Mouse (Mus musculus) megakaryocyte, embryonic 14.5 days (primary cell): ENCODE measurements around the gene Rundc1. TPM values are rescaled to one million over a fixed set of nuclear protein-coding genes. Genes with fewer than 3 reads are reported as not detected.
"Not testable (repeated sequence)": the region's sequence is repeated elsewhere in the genome, so short reads cannot be mapped to it uniquely, and the experiment has no call there.

ENCODE experiments used
- H3K27me3 ChIP-seq: replicated peaks from 2 replicates; pipeline ENCODE3; 2012; ENCODE audit warnings: inconsistent platforms
- H3K36me3 ChIP-seq: replicated peaks from 2 replicates; pipeline ENCODE3; 2012; ENCODE audit warnings: low read length, inconsistent platforms, mixed read lengths
- H3K4me1 ChIP-seq: 2 replicates; pipeline ENCODE4 v1.6.1; 2012; ENCODE audit warnings: inconsistent platforms
- H3K4me3 ChIP-seq: replicated peaks from 2 replicates; pipeline ENCODE3; 2012; ENCODE audit warnings: moderate library complexity, mild to moderate bottlenecking, inconsistent platforms
- H3K9me3 ChIP-seq: 2 replicates; pipeline ENCODE4 v1.6.1; 2012; ENCODE audit warnings: inconsistent platforms
- FLI1 ChIP-seq: IDR thresholded peaks from 2 replicates; pipeline ENCODE4 v1.6.1; 2012; ENCODE audit warnings: low read length, inconsistent platforms, mixed read lengths
- GATA1 ChIP-seq: IDR thresholded peaks from 3 replicates; pipeline ENCODE4 v1.6.1; 2012; ENCODE audit warnings: mixed read lengths, low read length, inconsistent platforms, borderline replicate concordance
- polyA plus RNA-seq: library from polyadenylated mRNA; stranded (reverse); fragments of >175 nt; gene quantifications from 2 replicates; pipeline ENCODE4 v1.2.3, GENCODE M21; 2012; ENCODE audit warnings: low replicate concordance; ENCODE audit not compliant: insufficient read depth

Rundc1 gene
- polyA plus RNA-seq, 1 experiment = 3.1 TPM

- peaks cover 6% of the 10 kb centered on the region for H3K4me1 ChIP-seq
- TF ChIP-seq FLI1 (no peak), GATA1 (no peak)
- no peaks in the 10 kb centered on the region for H3K36me3 ChIP-seq
- no peaks in the 10 kb centered on the region for H3K9me3 ChIP-seq
- H3K27me3 ChIP-seq = peaks cover 65% of the 10 kb centered on the region
- no peak overlapping the region for H3K4me3 ChIP-seq
These were observed 49.4 kb downstream of the Rundc1 start for GRCm38 (mm10) chr11:101474298-101474697.

DNA sequence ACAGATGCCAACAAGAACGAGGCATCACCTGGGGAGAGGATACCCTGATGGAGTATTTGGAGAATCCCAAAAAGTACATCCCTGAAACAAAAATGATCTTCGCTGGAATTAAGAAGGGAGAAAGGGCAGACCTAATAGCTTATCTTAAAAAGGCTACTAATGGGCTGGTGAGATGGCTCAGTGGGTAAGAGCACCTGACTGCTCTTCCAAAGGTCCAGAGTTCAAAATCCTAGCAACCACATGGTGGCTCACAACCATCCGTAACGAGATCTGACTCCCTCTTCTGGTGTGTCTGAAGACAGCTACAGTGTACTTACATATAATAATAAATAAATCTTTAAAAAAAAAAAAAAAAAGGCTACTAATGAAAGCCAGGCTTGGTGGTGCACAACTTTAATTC, 51.5 kb downstream of the Rundc1 start:
- H3K9me3 ChIP-seq, H3K4me1 ChIP-seq, H3K36me3 ChIP-seq, H3K4me3 ChIP-seq: not testable (repeated sequence)
- H3K27me3 ChIP-seq = peaks cover 68% of the 10 kb centered on the region

DNA sequence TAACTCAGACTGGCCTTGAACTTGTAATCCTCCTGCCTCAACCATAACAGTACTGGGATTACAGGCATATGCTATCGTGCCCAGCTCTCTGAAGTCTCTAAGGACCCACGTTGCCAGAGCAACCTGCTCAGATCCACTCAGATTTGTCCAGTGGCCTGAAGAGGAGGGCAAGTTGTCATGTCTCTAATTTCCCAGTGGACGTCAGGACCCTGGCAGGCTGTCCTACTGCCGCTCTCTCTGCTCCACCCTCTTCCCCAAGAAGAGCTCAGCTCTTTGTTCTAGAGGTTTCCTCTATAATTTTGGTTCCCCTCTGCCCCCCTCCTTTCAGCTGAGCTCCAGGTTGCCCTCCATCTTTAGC, 52.3 kb downstream of the Rundc1 start:
- H3K27me3 ChIP-seq = peaks cover 64% of the 10 kb centered on the region
- H3K4me3 ChIP-seq = no peak overlapping the region
- no peaks in the 10 kb centered on the region for H3K36me3 ChIP-seq
- no peak for TF ChIP-seq FLI1
- no peak for TF ChIP-seq GATA1
- peaks cover 7% of the 10 kb centered on the region for H3K4me1 ChIP-seq
- H3K9me3 ChIP-seq = no peaks in the 10 kb centered on the region

DNA sequence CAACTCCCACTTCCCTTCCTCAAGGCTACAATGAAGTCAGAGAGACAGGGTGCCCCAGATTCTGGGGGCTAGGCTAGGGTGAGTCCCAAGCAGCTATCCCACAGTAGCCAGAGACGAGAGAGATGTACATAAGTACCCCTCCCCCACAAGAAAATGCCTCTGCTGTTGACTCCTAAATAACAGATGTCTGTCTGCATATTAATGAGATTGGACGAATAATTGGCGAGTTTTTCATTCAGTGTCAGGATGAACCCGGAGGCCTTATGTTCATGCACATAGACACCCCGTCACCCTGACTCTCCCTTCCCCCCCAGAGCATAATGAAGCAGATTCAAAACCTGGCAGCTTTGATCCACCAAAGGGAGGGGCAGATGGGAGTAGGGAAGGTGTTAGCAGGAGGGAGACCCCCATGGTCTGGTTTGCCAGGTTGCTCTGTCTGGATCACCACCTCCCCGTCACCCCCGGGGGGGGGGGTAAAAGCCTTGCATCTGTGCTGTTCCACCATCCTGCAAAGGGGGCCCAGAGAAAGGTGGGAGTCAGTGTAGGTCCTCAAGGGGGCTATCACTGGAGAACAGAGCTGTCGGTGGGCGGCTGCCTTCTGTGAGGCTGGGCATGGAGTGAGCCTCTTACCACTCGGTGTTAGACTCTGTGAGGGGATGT, 52.8 kb downstream of the Rundc1 start:
- TF ChIP-seq FLI1 = no peak
- no peak for TF ChIP-seq GATA1
- no peak overlapping the region for H3K4me3 ChIP-seq
- H3K4me1 ChIP-seq = peaks cover 7% of the 10 kb centered on the region
- no peaks in the 10 kb centered on the region for H3K36me3 ChIP-seq
- H3K9me3 ChIP-seq = no peaks in the 10 kb centered on the region
- peaks cover 59% of the 10 kb centered on the region for H3K27me3 ChIP-seq

GRCm38 (mm10) chr11:101479171-101479635, 54.3 kb downstream of the Rundc1 start:
- peaks cover 49% of the 10 kb centered on the region for H3K27me3 ChIP-seq
- no peaks in the 10 kb centered on the region for H3K36me3 ChIP-seq
- H3K4me1 ChIP-seq = peaks cover 12% of the 10 kb centered on the region
- no peak for TF ChIP-seq FLI1
- H3K4me3 ChIP-seq = no peak overlapping the region
- no peaks in the 10 kb centered on the region for H3K9me3 ChIP-seq

DNA sequence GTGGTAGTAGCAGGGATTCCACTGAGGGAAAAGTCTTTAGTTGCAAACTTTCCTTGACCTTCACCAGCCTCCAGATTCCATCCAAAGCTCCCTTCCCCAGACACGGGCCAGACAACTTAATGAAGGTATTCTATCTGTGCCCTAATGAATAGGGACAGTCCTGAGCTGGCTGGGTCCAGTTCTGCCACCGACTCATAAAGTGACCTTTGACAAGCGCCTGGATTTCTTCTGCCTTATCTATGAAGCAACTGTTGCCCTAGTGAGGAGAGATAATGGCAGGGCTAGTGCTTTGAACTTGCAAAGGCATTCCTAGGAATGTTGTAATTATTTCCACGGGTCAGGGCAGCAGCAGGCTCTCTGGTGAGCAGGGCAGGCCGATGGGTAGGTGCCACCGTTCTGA, 56.0 kb downstream of the Rundc1 start:
- H3K27me3 ChIP-seq = peaks cover 43% of the 10 kb centered on the region
- TF ChIP-seq GATA1 = no peak
- TF ChIP-seq FLI1 = no peak
- H3K4me1 ChIP-seq = peaks cover 29% of the 10 kb centered on the region
- no peaks in the 10 kb centered on the region for H3K9me3 ChIP-seq
- no peak overlapping the region for H3K4me3 ChIP-seq
- no peaks in the 10 kb centered on the region for H3K36me3 ChIP-seq

DNA sequence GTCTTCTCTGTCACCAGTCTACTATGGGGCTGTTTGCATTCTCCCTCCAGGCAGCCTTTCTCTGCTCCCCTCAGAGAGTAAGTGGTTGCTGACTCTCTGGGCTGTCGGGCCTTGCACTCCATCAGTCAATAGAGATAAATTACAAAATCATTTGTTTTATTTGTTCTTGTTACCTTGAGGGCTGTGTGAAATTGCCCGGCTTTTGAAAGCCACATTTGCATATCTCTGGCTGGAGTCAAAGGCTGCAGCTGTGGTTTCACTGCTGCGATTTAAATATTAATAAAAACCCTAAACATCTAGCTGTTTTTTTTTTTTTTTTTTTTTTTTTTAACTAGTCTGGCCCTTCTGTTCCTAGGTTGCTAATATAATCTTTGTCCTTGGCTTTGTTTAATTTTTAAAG, 58.9 kb downstream of the Rundc1 start:
- H3K27me3 ChIP-seq = peaks cover 32% of the 10 kb centered on the region
- no peak for TF ChIP-seq FLI1
- no peak for TF ChIP-seq GATA1

GRCm38 (mm10) chr11:101484245-101484644, 59.4 kb downstream of the Rundc1 start:
- TF ChIP-seq GATA1 (no peak), FLI1 (no peak)
- Histone ChIP-seq H3K9me3 (no peaks in the 10 kb centered on the region), H3K36me3 (peaks cover 25% of the 10 kb centered on the region), H3K4me1 (peaks cover 35% of the 10 kb centered on the region), H3K4me3 (no peak overlapping the region), H3K27me3 (peaks cover 27% of the 10 kb centered on the region)

More for the DNA sequence above, 58.9 kb downstream of the Rundc1 start:
- Histone ChIP-seq H3K9me3 (no peaks in the 10 kb centered on the region), H3K36me3 (peaks cover 21% of the 10 kb centered on the region), H3K4me1 (peaks cover 39% of the 10 kb centered on the region), H3K4me3 (no peak overlapping the region)

DNA sequence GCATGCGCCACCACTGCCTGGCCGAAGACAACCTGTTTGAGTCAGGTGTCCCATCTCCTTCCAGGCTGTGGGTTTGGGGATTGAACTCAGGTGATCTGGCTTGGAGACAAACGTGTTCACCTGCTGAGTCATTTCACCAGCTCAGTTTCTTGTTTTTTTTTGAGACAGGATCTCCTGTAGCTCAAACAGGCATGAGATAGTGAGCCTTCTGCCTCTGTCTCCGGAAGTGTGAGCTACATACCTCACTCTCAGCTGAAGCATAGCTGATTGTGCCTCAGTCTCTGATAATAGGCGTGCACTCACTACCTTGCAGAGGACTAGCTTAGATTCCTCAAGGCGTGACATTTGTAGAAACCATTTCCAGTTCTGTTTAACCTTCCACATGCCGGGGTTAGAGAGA, 59.9 kb downstream of the Rundc1 start:
- Histone ChIP-seq H3K4me1 (peaks cover 33% of the 10 kb centered on the region), H3K9me3 (no peaks in the 10 kb centered on the region), H3K36me3 (peaks cover 31% of the 10 kb centered on the region), H3K27me3 (peaks cover 21% of the 10 kb centered on the region), H3K4me3 (no peak overlapping the region)
- TF ChIP-seq FLI1 (no peak), GATA1 (no peak)

Other genes starting within 250 kb of the Rundc1 start
- 0.13 TPM in 1 of 2 replicates, not detected in the other for gene Ccr10, start 249.6 kb upstream of the Rundc1 start, polyA plus RNA-seq
- 0.65 and 2.0 TPM in 2 replicates for gene Ezh1, start 198.6 kb upstream of the Rundc1 start, polyA plus RNA-seq
- 0.32 TPM in 1 of 2 replicates, not detected in the other for gene Ramp2, start 179.1 kb upstream of the Rundc1 start, polyA plus RNA-seq
- gene Vps25, start 171.4 kb upstream of the Rundc1 start, polyA plus RNA-seq = 100 and 168 TPM in 2 replicates
- gene Wnk4, start 164.5 kb upstream of the Rundc1 start, polyA plus RNA-seq = 37.7 and 87.0 TPM in 2 replicates
- not detected in 2 replicates for gene Cntd1, start 146.1 kb upstream of the Rundc1 start, polyA plus RNA-seq
- 9.9 and 21.1 TPM in 2 replicates for gene Coa3, start 146.0 kb upstream of the Rundc1 start, polyA plus RNA-seq
- gene Becn1, start 122.8 kb upstream of the Rundc1 start, polyA plus RNA-seq = 43.7 and 96.0 TPM in 2 replicates
- 32.6 and 45.1 TPM in 2 replicates for gene Psme3, start 108.9 kb upstream of the Rundc1 start, polyA plus RNA-seq
- 2.0 and 2.9 TPM in 2 replicates for gene Aoc2, start 100.0 kb upstream of the Rundc1 start, polyA plus RNA-seq
- gene Aoc3, start 94.5 kb upstream of the Rundc1 start, polyA plus RNA-seq = not detected in 2 replicates
- gene G6pc, start 57.5 kb upstream of the Rundc1 start, polyA plus RNA-seq = not detected in 2 replicates
- 5.7 and 39.7 TPM in 2 replicates for gene Aarsd1, start 7.5 kb upstream of the Rundc1 start, polyA plus RNA-seq
- gene Gm27029, start 289 bp upstream of the Rundc1 start, polyA plus RNA-seq = not detected in 2 replicates
- 2.8 TPM in 1 of 2 replicates, not detected in the other for gene Ptges3l, start 248 bp downstream of the Rundc1 start, polyA plus RNA-seq
- gene Rpl27, start 17.2 kb downstream of the Rundc1 start, polyA plus RNA-seq = 250 and 697 TPM in 2 replicates
- gene Ifi35, start 23.3 kb downstream of the Rundc1 start, polyA plus RNA-seq = 5.7 and 15.6 TPM in 2 replicates
- 2.6 and 2.9 TPM in 2 replicates for gene Rnd2, start 39.9 kb downstream of the Rundc1 start, polyA plus RNA-seq
- gene Vat1, start 41.1 kb downstream of the Rundc1 start, polyA plus RNA-seq = 47.7 and 94.2 TPM in 2 replicates
- 1.9 TPM in 1 of 2 replicates, not detected in the other for gene Brca1, start 126.9 kb downstream of the Rundc1 start, polyA plus RNA-seq
- gene Nbr1, start 127.1 kb downstream of the Rundc1 start, polyA plus RNA-seq = 8.2 and 55.6 TPM in 2 replicates
- 3.4 and 23.5 TPM in 2 replicates for gene Tmem106a, start 157.2 kb downstream of the Rundc1 start, polyA plus RNA-seq
- not detected in 2 replicates for gene Gm11634, start 174.2 kb downstream of the Rundc1 start, polyA plus RNA-seq
- 3.8 TPM in 1 of 2 replicates, not detected in the other for gene Rdm1, start 202.1 kb downstream of the Rundc1 start, polyA plus RNA-seq
- gene Arl4d, start 240.5 kb downstream of the Rundc1 start, polyA plus RNA-seq = 1.2 TPM in 1 of 2 replicates, not detected in the other